Mouse (Mus musculus) lung, postnatal 0 days (tissue): Measurements from ENCODE around the gene Slc35f3. TPM values are rescaled to one million over a fixed set of nuclear protein-coding genes. Genes with fewer than 3 reads are reported as not detected.
A peak's percentile ranks its signal among the peaks of the same experiment; 100 is the strongest.

Source experiments
- ATAC-seq: fragments of 200-750 bp; cut with Nextera tagmentation; 2 replicates; pipeline ENCODE4 v1.8.0; 2017; ENCODE audit warnings: moderate library complexity
- DNase-seq: peaks from one replicate; pipeline ENCODE4 v3.0.0-alpha.2; 2016; ENCODE audit warnings: low spot score
- H3K27ac ChIP-seq: fragments of 300-500 bp; sonication (generic); 2 replicates; pipeline ENCODE4 v1.5.1; 2014; ENCODE audit warnings: antibody characterized with exemption, mild to moderate bottlenecking, low read length, mixed read lengths
- H3K27me3 ChIP-seq: fragments of 300-500 bp; sonication (generic); replicated peaks from 2 replicates; pipeline ENCODE4 v1.6.1; 2014; ENCODE audit warnings: low read length, mixed read lengths; ENCODE audit not compliant: insufficient read depth
- H3K36me3 ChIP-seq: fragments of 300-500 bp; sonication (generic); 2 replicates; pipeline ENCODE4 v1.6.1; 2014; ENCODE audit warnings: low read length, mixed read lengths; ENCODE audit not compliant: insufficient read depth
- H3K4me1 ChIP-seq: fragments of 300-500 bp; sonication (generic); 2 replicates; pipeline ENCODE4 v1.6.1; 2014; ENCODE audit warnings: antibody characterized with exemption, low read depth, low read length, mixed read lengths; ENCODE audit not compliant: insufficient read depth
- H3K4me2 ChIP-seq: fragments of 300-500 bp; sonication (generic); replicated peaks from 2 replicates; pipeline ENCODE4 v1.6.1; 2014; ENCODE audit warnings: low read depth, mild to moderate bottlenecking, low read length, moderate library complexity, mixed read lengths
- H3K4me3 ChIP-seq: fragments of 300-500 bp; sonication (generic); 2 replicates; pipeline ENCODE4 v1.5.1; 2014; ENCODE audit warnings: low read depth, low read length
- H3K9ac ChIP-seq: fragments of 300-500 bp; sonication (generic); replicated peaks from 2 replicates; pipeline ENCODE4 v1.6.1; 2014; ENCODE audit warnings: low read depth, mild to moderate bottlenecking
- H3K9me3 ChIP-seq: fragments of 300-500 bp; sonication (generic); 2 replicates; pipeline ENCODE4 v1.6.1; 2016; ENCODE audit warnings: low read length, mixed read lengths
- CTCF ChIP-seq: IDR thresholded peaks from 2 replicates; pipeline ENCODE4 v1.5.1; 2016; ENCODE audit warnings: antibody characterized with exemption, mild to moderate bottlenecking
- EP300 ChIP-seq: IDR thresholded peaks from 2 replicates; pipeline ENCODE4 v1.6.1; 2016; ENCODE audit warnings: antibody characterized with exemption, mild to moderate bottlenecking, control low read depth
- WGBS: fragments of 180-500 bp; shearing (Covaris S2); extraction: QIAGEN DNeasy Blood & Tissue Kit; methylation state at CpG from one replicate; pipeline ENCODE4 v1.1.7; 2014; 5-methylcytosine and 5-hydroxymethylcytosine counted together
- polyA plus RNA-seq: library from polyadenylated mRNA; unstranded; fragments of >200 nt; fragmentation: Nextera tagmentation; extraction: Ambion mirVana; gene quantifications from 2 replicates; pipeline ENCODE4 v1.2.1, GENCODE M21; 2015

Slc35f3 gene
- polyA plus RNA-seq, 1 experiment from 2014 or later, result 0.38 TPM

DNA sequence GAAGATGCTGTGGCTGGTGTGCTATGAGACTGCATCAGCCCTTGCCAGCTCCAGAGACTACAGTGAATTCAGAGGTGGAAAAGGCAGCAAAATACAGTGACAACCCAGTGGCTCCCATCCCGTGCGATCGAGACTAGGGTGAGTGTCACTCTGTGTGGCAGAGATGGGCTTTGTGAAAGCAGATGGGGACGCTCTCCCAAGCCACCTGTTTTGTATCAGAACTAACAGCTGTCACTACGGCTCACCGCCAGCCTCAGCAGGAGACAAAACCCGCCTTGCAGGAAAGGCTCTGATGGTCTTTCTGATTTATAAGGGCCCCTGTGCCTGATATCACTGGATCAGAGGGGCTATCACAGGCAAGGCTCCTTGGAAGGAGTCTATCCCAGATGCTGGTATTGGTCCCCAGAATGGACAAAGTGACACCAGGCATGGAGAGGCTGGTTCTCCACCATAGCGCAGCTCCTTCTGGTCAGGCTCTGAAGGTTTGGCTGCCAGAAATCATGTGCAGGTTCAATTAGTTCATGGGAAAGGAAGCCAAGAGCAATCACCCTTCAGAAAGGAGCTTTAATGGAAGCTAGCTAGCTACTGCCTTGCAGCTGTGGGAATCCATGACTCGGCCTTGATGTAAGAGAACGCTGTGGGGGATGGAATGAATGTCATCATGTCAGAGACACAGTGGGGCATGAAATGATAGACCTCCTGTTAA lies 70.1 kb downstream of the Slc35f3 start:
- no peak overlapping the region for H3K4me3 ChIP-seq
- no peaks in the 10 kb centered on the region for H3K27me3 ChIP-seq
- no peak overlapping the region for H3K4me2 ChIP-seq
- no peaks in the 10 kb centered on the region for H3K36me3 ChIP-seq
- no peak for ATAC-seq
- 75% methylated on average over 10 of the region's 10 CpGs for WGBS
- H3K9ac ChIP-seq, result no peak overlapping the region
- no peak overlapping the region for H3K27ac ChIP-seq
- H3K9me3 ChIP-seq, result no peaks in the 10 kb centered on the region
- H3K4me1 ChIP-seq, result no peaks in the 10 kb centered on the region
- TF ChIP-seq CTCF (no peak), EP300 (no peak)
- no peak for DNase-seq

DNA sequence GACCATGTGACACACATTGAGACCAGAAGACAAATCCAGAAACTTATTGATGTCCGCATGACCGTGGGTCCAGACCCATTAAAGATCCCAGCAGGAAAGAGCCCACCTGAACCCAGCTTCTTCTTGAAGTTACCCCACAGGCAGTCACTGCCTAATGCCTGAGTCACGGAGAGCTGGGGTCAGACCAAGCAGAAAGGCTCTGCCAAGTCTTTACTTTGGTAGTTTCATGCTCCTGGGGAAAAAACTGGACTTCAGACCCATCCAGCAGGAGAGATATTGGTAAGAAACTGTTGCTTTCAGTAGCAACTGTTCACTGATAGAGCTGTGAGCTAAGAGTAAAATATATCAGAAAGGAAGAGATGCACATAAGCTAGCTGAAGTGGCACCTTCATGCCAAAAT lies 73.5 kb downstream of the Slc35f3 start:
- Histone ChIP-seq H3K36me3 (no peaks in the 10 kb centered on the region), H3K27me3 (no peaks in the 10 kb centered on the region), H3K4me3 (no peak overlapping the region), H3K4me1 (no peaks in the 10 kb centered on the region), H3K9ac (no peak overlapping the region), H3K9me3 (no peaks in the 10 kb centered on the region), H3K27ac (no peak overlapping the region), H3K4me2 (no peak overlapping the region)
- TF ChIP-seq CTCF, result no peak
- no peak for TF ChIP-seq EP300
- 73% methylated on average over 3 of the region's 3 CpGs for WGBS
- ATAC-seq (no peak), DNase-seq (no peak)

- TF ChIP-seq CTCF (no peak), EP300 (no peak)
Measured at GRCm38 (mm10) chr8:126379580-126379979, 81.2 kb downstream of the Slc35f3 start.

GRCm38 (mm10) chr8:126380141-126380540 lies 81.8 kb downstream of the Slc35f3 start:
- H3K27me3 ChIP-seq, result no peaks in the 10 kb centered on the region
- no peak for DNase-seq
- no peak overlapping the region for H3K4me3 ChIP-seq
- H3K4me2 ChIP-seq, result no peak overlapping the region
- TF ChIP-seq EP300 (no peak), CTCF (no peak)
- no peak overlapping the region for H3K9ac ChIP-seq
- H3K9me3 ChIP-seq, result no peaks in the 10 kb centered on the region
- ATAC-seq, result no peak
- no peaks in the 10 kb centered on the region for H3K36me3 ChIP-seq
- no peak overlapping the region for H3K27ac ChIP-seq
- no peaks in the 10 kb centered on the region for H3K4me1 ChIP-seq
- WGBS, result 34% methylated on average over 2 of the region's 2 CpGs

More at GRCm38 (mm10) chr8:126379580-126379979, 81.2 kb downstream of the Slc35f3 start:
- 71% methylated on average over 6 of the region's 6 CpGs for WGBS
- Histone ChIP-seq H3K27me3 (no peaks in the 10 kb centered on the region), H3K4me1 (no peaks in the 10 kb centered on the region), H3K27ac (no peak overlapping the region), H3K9me3 (no peaks in the 10 kb centered on the region), H3K36me3 (no peaks in the 10 kb centered on the region), H3K4me2 (no peak overlapping the region), H3K4me3 (no peak overlapping the region), H3K9ac (no peak overlapping the region)
- DNase-seq, result no peak
- ATAC-seq, result no peak

DNA sequence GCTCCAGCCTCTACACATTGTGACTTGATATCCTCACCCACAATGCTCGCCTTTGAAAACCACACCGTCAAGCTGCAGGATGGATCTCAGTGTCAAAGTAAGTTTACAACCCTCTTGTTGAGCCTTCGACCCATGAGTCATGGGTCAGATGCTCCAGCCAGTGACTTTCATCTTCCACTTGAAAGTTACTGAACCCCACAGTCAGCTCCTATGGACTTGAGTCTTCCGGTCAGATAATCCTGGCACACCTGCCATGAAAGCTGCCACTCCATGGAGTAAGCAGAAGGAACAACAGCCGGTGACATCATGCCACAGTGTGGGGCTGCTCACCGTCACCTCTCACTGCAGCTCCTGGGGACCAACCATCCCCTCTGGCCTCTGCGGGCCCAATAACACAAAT lies 82.9 kb downstream of the Slc35f3 start:
- Histone ChIP-seq H3K36me3 (no peaks in the 10 kb centered on the region), H3K27me3 (no peaks in the 10 kb centered on the region), H3K4me3 (no peak overlapping the region), H3K9ac (no peak overlapping the region), H3K9me3 (no peaks in the 10 kb centered on the region), H3K27ac (no peak overlapping the region), H3K4me2 (no peak overlapping the region), H3K4me1 (no peaks in the 10 kb centered on the region)
- ATAC-seq (no peak), DNase-seq (no peak)
- TF ChIP-seq CTCF, result no peak
- 66% methylated on average over 7 of the region's 7 CpGs for WGBS

- H3K9ac ChIP-seq, result no peak overlapping the region
- H3K9me3 ChIP-seq, result no peaks in the 10 kb centered on the region
- no peaks in the 10 kb centered on the region for H3K36me3 ChIP-seq
- H3K27me3 ChIP-seq, result no peaks in the 10 kb centered on the region
- ATAC-seq, result no peak
- peak; percentile 11 for DNase-seq
- H3K4me2 ChIP-seq, result no peak overlapping the region
- no peaks in the 10 kb centered on the region for H3K4me1 ChIP-seq
- no peak overlapping the region for H3K27ac ChIP-seq
- H3K4me3 ChIP-seq, result no peak overlapping the region
- 35% methylated on average over 14 of the region's 14 CpGs for WGBS
- TF ChIP-seq CTCF, result no peak
- no peak for TF ChIP-seq EP300
Measured at GRCm38 (mm10) chr8:126382216-126382615, 83.9 kb downstream of the Slc35f3 start.

DNA sequence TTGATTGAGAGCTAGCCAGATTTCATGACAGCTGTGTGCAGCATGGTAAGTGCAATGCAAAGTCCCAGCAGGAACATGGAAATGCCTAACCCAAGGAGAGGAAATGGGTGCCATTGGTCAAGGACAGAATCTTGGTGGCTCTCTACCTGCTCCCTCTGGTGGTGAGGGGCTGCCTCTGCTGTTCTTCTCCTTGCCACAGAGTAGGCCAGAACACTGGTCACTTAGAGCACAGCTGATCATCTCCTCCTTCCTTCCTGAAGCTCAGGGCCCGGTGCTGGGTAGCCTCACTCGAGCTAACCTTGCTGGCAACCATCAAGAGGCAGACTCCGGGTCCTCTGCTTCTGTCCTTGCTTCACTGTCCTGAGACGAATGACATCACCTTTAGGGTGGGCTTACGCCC lies 84.4 kb downstream of the Slc35f3 start:
- no peak overlapping the region for H3K4me3 ChIP-seq
- ATAC-seq, result no peak
- no peaks in the 10 kb centered on the region for H3K36me3 ChIP-seq
- H3K4me2 ChIP-seq, result no peak overlapping the region
- H3K4me1 ChIP-seq, result no peaks in the 10 kb centered on the region
- H3K9me3 ChIP-seq, result no peaks in the 10 kb centered on the region
- no peak overlapping the region for H3K27ac ChIP-seq
- TF ChIP-seq CTCF, result peak; percentile 71
- TF ChIP-seq EP300, result no peak
- no peak overlapping the region for H3K9ac ChIP-seq
- DNase-seq, result peak; percentile 22
- no peaks in the 10 kb centered on the region for H3K27me3 ChIP-seq
- 54% methylated on average over 5 of the region's 5 CpGs for WGBS
